Mouse (Mus musculus) cerebellum, postnatal 10 days (tissue): ENCODE data around the gene Ctnnb1.
A peak's percentile ranks its signal among the peaks of the same experiment; 100 is the strongest.
"Not testable (repeated sequence)": the region's sequence is repeated elsewhere in the genome, so short reads cannot be mapped to it uniquely, and the experiment has no call there.

Experiments used
- DNase-seq, 2 experiments: peaks; one replicate each; pipeline ENCODE4 v3.0.0; 2021; ENCODE audit warnings: mixed read lengths in 2 of 2

The Ctnnb1 gene

DNA sequence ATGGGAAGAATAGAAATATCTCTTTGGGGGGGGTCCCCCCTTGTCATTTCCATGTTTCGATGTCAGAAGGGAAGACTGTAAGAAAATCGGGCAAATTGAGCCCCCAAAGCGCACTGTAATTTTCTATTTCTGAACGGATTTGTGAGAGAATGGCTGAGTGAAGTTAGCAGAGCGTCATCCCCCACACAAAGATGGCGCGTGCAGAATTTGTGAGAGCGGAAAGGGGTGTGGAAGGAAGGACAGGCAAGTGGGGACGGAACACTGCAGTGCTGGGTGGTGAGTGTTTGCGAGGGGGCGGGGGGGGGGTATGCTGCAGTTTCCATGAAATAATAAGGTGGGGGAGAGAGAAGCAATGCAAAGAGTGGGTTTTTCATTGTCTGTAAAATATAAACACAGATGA, at the start of gene Ctnnb1:
TSS of gene Ctnnb1 (plus strand) at position 136 of the 400 bp plus-strand sequence.
- DNase-seq: no peak

- DNase-seq: no peak
Observed at GRCm38 (mm10) chr9:120880286-120880685, 48.7 kb upstream of the Ctnnb1 start.

DNA sequence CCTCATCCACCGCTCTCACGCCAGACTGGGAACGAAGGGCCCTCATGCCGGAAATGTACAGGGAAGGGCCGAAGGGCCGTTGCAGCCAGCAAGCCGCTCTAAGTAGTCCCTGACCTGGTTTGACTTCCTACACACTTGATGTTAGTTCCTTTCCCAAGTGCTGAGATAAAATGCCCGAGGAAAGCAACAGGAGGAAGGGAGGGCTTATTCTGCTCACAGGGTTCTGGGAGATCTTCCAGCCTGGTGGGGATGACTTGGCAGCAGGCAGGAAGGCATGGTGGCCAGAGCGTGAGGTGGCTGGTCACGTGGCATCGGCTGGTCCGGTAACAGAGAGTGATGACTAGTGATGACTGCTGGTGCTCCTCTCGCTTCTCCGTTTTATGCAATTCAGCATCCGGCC, 47.9 kb upstream of the Ctnnb1 start:
- peak; percentile 77 to 78 for DNase-seq

GRCm38 (mm10) chr9:120881839-120882238, 47.2 kb upstream of the Ctnnb1 start:
- DNase-seq: no peak

- no peak for DNase-seq
Observed at GRCm38 (mm10) chr9:120884726-120885125, 44.3 kb upstream of the Ctnnb1 start.

DNA sequence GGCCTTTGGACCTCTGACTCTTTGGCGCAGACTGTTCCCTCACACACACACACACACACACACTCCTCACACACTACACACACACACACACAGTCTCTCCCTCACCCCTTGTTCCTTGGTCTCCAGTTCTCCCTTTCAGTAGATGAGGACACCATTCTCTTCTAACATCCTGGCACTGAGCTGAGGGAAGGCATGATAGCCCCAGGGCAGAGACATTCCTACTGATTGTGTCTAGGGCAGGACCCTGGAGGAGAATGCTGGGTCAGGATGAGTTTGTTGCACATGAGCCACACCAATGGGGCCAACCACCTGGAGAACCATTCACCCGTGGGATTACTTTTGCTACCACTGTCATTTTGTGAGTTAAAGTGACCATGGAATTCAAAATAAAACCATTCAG, 41.4 kb upstream of the Ctnnb1 start:
- no peak for DNase-seq

- DNase-seq: no peak
Observed at GRCm38 (mm10) chr9:120893435-120893834, 35.6 kb upstream of the Ctnnb1 start.

GRCm38 (mm10) chr9:120893971-120894370, 35.0 kb upstream of the Ctnnb1 start:
- no peak for DNase-seq

DNA sequence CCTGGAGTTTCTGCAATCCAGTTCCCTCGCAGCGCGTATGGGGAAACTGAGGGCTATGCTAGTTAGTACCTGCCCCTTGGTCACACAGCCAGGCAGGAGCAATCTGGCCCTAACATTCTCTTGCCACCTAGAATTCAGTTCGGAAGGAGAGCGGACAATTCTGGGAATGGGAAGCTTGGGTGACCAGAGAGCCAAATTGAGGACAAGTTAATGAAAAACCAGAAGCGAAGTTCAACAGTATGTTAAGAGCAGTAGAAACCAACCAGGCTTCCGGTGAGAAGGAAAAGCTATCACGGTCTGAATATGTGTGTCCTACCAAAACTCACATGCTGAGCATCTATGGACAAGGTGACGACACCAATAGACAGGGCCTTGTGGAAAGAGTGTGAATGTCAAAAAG, 34.6 kb upstream of the Ctnnb1 start:
- no peak for DNase-seq

DNA sequence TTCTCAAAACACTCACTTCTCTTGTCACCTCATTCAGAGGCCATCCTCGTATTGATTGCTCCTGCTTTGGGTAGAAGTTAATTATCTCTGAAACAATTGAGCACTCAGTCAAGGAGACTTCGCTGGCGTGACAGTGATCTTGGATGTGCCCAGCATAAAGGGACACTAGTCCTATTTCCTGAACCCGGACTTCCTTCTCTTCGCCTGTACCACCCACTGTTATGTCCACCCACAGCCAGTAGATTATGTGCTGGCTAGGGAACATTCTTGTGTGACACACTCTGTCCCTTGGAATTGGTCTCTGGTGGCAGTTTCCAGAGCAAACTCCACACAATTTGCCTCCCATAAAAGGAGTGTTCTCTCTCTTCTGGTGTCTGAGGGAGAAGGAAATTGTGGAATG, 32.5 kb upstream of the Ctnnb1 start:
- no peak for DNase-seq

GRCm38 (mm10) chr9:120897269-120897668, 31.7 kb upstream of the Ctnnb1 start:
- no peak for DNase-seq

DNA sequence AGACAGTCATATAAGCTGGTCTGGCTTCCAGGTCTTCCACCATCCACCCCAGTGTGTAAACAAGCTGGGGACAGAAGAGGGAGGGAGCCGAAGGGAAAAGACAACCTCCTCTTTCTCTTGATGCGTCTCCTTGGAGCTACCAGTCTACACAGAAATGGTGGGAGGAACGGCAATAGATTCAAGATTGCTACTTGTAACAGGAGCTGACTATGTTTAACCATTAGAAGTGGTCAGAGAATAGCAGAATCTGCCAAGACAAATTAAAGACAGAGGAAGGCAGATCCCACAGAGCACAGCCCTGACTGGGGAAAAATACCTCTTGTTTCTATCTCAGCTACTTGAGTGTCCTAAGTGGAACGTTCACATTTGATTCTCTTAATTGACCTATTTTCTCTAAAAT, 29.2 kb upstream of the Ctnnb1 start:
- no peak for DNase-seq

GRCm38 (mm10) chr9:120900338-120901274, 28.4 kb upstream of the Ctnnb1 start:
- no peak for DNase-seq

DNA sequence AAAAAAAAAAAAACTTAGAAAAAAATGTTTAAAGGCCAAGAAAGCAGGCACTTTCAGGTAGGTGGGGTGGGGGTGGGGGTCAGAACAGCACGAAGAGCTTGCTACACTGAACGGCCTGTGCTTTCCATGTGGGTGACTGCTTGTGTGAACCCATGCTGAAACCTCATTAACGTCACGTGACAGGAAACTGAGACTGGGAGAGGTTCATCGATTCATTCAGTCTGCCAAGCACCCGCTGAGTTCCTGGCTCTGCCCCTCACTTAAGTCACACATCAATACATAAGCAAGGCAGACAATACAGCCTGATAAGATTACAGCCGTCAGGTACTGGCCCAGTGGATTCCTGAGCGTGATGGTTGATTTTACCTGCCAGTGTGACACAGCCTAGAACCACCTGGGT, 26.5 kb upstream of the Ctnnb1 start:
- DNase-seq: peak; percentile 38 to 54

DNA sequence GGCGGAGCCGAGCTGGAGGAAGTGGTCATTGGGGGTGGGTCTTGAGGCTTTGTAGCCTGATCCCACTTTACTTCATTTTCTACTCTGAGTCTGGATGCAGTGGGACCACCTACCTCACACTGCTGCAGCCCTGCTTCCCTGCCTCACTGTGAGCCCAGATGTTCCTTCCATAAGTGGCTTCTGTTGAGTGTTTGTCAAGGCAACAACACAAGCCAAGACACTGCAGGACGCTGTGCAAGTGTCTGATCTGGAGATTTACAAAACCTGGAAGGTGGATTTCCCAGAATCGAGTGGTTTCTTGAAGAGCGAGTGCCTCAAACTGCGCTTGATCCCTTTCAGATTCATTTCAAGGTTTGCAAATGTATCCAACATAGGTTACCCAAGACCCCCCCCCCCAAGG, 20.6 kb upstream of the Ctnnb1 start:
- no peak for DNase-seq

- DNase-seq: no peak
Observed at GRCm38 (mm10) chr9:120913152-120913551, 15.9 kb upstream of the Ctnnb1 start.

DNA sequence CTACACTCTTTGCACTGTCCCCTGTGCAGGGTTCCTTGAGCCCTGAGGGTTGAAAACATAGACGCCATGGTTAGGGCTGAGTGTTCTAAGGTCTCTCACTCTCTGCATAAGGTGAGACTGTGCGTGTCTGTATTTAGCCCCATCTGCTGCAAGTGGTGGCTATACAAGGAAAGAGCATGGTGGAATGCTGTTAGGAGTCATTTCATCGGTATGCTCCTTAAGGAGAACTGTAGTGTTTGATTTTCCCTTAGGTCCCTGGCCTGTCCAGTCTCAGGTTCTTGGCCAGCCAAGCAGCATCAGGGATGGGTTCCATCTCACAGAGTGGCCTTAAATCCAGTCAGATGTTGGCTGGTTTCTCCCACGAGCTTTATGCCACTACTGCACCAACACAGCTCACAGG, 14.6 kb upstream of the Ctnnb1 start:
- no peak for DNase-seq

GRCm38 (mm10) chr9:120914877-120915459, 14.0 kb upstream of the Ctnnb1 start:
- no peak for DNase-seq

DNA sequence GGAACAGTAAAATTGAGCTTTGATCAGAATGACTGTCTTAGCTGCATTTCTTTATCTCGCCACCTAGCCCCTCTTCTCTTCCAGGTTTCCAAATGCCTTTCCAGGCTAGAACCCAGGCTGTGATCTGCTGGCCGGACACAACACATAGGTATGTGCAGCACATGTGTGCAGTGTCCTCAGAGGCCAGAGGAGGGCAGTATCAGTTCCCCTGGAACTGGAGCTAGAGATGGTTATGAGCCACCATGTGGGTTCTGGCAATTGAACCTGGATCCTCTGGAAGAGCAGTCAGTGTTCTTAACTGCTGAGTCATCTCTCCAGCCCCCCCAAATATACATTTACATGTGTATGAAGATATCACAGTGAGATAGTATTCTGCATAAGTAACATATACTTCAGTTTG, 11.4 kb upstream of the Ctnnb1 start:
- not testable (repeated sequence) for DNase-seq

DNA sequence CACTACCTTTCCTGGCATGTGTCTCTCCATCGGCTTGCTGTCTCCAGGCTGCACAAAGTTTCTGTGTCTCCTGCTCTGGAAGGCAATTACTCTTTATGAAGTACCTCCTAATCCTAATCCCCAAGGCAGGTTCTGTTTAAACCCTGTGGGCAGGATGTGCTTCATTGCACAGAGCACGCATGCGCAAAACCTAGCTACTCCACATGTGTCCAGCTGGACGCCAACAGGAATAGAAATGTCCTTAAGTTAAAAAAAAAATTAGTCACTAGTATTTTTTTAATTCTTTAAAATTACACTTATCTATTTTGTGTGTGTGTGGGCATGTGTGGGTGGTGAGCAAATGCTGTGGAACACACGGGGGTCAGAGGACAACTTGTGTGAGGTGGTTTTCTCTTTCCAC, 10.8 kb upstream of the Ctnnb1 start:
- DNase-seq: no peak

DNA sequence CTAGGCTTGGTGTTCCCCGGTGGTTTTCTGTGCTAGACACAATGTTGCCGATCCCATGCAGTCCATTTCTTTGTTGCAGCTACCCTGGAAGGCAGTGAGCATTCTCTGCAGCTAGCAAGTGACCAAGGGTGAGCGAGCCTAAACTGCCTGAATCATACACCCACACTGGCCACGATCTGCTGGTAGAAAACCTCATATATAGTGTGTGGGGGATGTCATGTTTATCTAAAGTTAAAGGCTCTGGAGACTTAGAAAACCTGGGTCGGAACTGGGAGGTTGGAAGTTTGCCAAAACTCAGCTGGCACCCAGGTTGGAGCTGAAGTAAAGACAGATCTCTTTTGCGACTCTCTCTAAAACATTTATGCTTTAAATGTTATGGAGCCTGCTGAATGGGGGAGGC, 10.4 kb upstream of the Ctnnb1 start:
- no peak for DNase-seq

DNA sequence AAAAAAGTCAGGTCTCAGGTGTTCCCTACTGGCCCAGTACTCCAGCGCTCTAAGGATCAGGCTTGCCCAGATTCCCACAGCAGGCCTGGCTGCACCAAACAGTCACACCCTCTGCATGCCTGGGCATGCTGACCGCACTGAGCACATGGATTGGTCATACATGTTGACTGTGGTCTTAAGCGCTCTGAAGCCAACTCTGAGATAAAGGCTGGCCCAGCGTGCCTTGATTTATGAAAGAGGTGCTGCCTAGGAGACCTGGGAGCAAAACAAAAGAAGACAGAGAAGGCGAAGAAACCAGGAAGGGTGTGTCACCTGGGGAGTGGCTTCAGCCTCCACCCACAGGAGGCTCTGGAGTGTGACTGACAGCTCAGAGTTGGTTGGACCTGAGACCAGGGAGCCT, 9.9 kb upstream of the Ctnnb1 start:
- DNase-seq: no peak

DNA sequence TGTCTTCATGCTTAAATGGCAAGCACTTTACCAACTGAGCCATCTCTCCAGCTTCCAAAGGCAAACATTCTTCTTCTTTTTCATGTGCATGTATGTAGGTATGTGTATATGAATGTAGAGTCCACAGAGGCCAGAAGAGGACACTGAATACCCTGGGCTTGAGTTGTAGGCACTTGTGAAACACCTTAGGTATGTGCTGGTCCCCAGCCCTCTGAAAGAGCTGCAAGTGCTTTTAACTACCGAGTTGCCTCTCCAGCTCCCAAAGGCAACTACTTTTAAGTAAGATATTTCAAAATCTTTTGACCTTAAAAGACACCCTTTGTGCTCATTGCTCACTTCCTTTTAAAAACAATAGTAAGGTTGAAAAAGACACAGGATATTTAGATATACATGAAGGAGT, 2.9 kb upstream of the Ctnnb1 start:
- DNase-seq: no peak

- DNase-seq: no peak
Observed at GRCm38 (mm10) chr9:120926939-120927606, 1.9 kb upstream of the Ctnnb1 start.
